Mouse (Mus musculus) lung, adult 2 months (tissue): ENCODE results near the gene Aldh2. TPM values are rescaled to one million over a fixed set of nuclear protein-coding genes. Genes with fewer than 3 reads are reported as not detected.

Source experiments
- DNase-seq: peaks from one replicate; pipeline ENCODE4 v3.0.0; 2022
- H3K4me1 ChIP-seq: fragments of 200-500 bp; 2 replicates; pipeline ENCODE4 v1.6.1; 2011; ENCODE audit warnings: low read length; ENCODE audit not compliant: control insufficient read depth, insufficient read depth
- H3K4me3 ChIP-seq: fragments of 200-500 bp; replicated peaks from 2 replicates; pipeline ENCODE3; 2011; ENCODE audit warnings: low read depth, mild to moderate bottlenecking, control low read depth, low read length; ENCODE audit errors: extremely low read depth
- CTCF ChIP-seq: fragments of 200-500 bp; IDR thresholded peaks from 2 replicates; pipeline ENCODE4 v1.5.1; 2011; ENCODE audit warnings: mild to moderate bottlenecking, low read length, control low read depth; ENCODE audit not compliant: insufficient read depth
- POLR2A ChIP-seq: fragments of 200-500 bp; IDR thresholded peaks from 2 replicates; pipeline ENCODE4 v1.6.1; 2011; ENCODE audit warnings: low read depth, mild to moderate bottlenecking, control low read depth, low read length, borderline replicate concordance; ENCODE audit errors: extremely low read depth
- WGBS: fragments of 180-500 bp; shearing (Covaris S2); methylation state at CpG from one replicate; pipeline ENCODE4 v1.1.7; 2018; 5-methylcytosine and 5-hydroxymethylcytosine counted together
- polyA plus RNA-seq: library from polyadenylated mRNA; depleted of rRNA; stranded (reverse); fragments of >200 nt; gene quantifications from 2 replicates; pipeline ENCODE4 v1.2.3, GENCODE M21; 2012

The Aldh2 gene
- polyA plus RNA-seq, 1 experiment: 1,209 TPM

- DNase-seq: no peak
- 92% methylated on average over 10 of the region's 10 CpGs for WGBS
- Histone ChIP-seq H3K4me3 (no peak overlapping the region), H3K4me1 (peaks cover 24% of the 10 kb centered on the region)
- TF ChIP-seq CTCF: no peak
- TF ChIP-seq POLR2A: no peak
Observed at GRCm38 (mm10) chr5:121585005-121585404, 8.6 kb downstream of the Aldh2 start.

- WGBS: 25% methylated on average over 12 of the region's 12 CpGs
- peak; percentile 92 for DNase-seq
- peaks cover 24% of the 10 kb centered on the region for H3K4me1 ChIP-seq
- H3K4me3 ChIP-seq: peak overlapping the region; percentile 5
- TF ChIP-seq CTCF: peak; percentile 81
- peak; percentile 14; the same call in 1 of the 2 replicates for TF ChIP-seq POLR2A
Observed at GRCm38 (mm10) chr5:121583765-121584501, 9.7 kb downstream of the Aldh2 start.

GRCm38 (mm10) chr5:121581945-121582344 is 11.7 kb downstream of the Aldh2 start:
- Histone ChIP-seq H3K4me1 (peaks cover 20% of the 10 kb centered on the region), H3K4me3 (no peak overlapping the region)
- WGBS: 92% methylated on average over 8 of the region's 8 CpGs
- no peak for DNase-seq
- no peak for TF ChIP-seq CTCF
- no peak for TF ChIP-seq POLR2A

GRCm38 (mm10) chr5:121576927-121577488 is 16.6 kb downstream of the Aldh2 start:
- H3K4me1 ChIP-seq: no peaks in the 10 kb centered on the region
- no peak for DNase-seq
- 78% methylated on average over 11 of the region's 11 CpGs for WGBS
- no peak overlapping the region for H3K4me3 ChIP-seq
- TF ChIP-seq CTCF: no peak
- no peak for TF ChIP-seq POLR2A

- 94% methylated on average over 11 of the region's 11 CpGs for whole genome bisulfite sequencing
- Histone ChIP-seq H3K4me3 (no peak overlapping the region), H3K4me1 (0 out of 2 replicates have a peak, but pooled peaks cover 4% of the 10 kb centered on the region)
- TF ChIP-seq POLR2A: no peak
- TF ChIP-seq CTCF: no peak
- no peak for DNase-seq
Observed at GRCm38 (mm10) chr5:121575867-121576266, 17.8 kb downstream of the Aldh2 start.

GRCm38 (mm10) chr5:121574145-121574544 is 19.5 kb downstream of the Aldh2 start:
- WGBS: 77% methylated on average over 13 of the region's 13 CpGs
- Histone ChIP-seq H3K4me1 (0 out of 2 replicates have a peak, but pooled peaks cover 4% of the 10 kb centered on the region), H3K4me3 (no peak overlapping the region)
- TF ChIP-seq CTCF (no peak), POLR2A (no peak)
- no peak for DNase-seq

GRCm38 (mm10) chr5:121570787-121571186 is 22.8 kb downstream of the Aldh2 start:
- Histone ChIP-seq H3K4me1 (0 out of 2 replicates have a peak, but pooled peaks cover 4% of the 10 kb centered on the region), H3K4me3 (no peak overlapping the region)
- no peak for TF ChIP-seq CTCF
- no peak for TF ChIP-seq POLR2A
- no peak for DNase-seq
- 52% methylated on average over 1 of the region's 1 CpGs for WGBS

- 57% methylated on average over 9 of the region's 9 CpGs for WGBS
- DNase-seq: peak; percentile 63
- Histone ChIP-seq H3K4me1 (0 out of 2 replicates have a peak, but pooled peaks cover 4% of the 10 kb centered on the region), H3K4me3 (no peak overlapping the region)
- TF ChIP-seq POLR2A (no peak), CTCF (no peak)
Observed at GRCm38 (mm10) chr5:121569881-121570420, 23.7 kb downstream of the Aldh2 start.

GRCm38 (mm10) chr5:121566035-121566681 is 27.5 kb downstream of the Aldh2 start:
- H3K4me3 ChIP-seq: no peak overlapping the region
- no peak for TF ChIP-seq POLR2A
- TF ChIP-seq CTCF: no peak
- WGBS: 84% methylated on average over 16 of the region's 16 CpGs
- H3K4me1 ChIP-seq: peaks cover 4% of the 10 kb centered on the region; the same call in 1 of the 2 replicates
- DNase-seq: no peak
